Mouse (Mus musculus) embryonic facial prominence, embryonic 12.5 days (tissue): ENCODE data around the gene Wsb1. TPM values are rescaled to one million over a fixed set of nuclear protein-coding genes. Genes with fewer than 3 reads are reported as not detected.
A peak's percentile ranks its signal among the peaks of the same experiment; 100 is the strongest.

Experiments used
- ATAC-seq: fragments of 200-750 bp; cut with Nextera tagmentation; 2 replicates; pipeline ENCODE4 v1.8.0; 2017; ENCODE audit not compliant: insufficient number of reproducible peaks, insufficient read depth, low FRiP score, low TSS enrichment
- H3K27ac ChIP-seq: fragments of 300-500 bp; sonication (generic); 2 replicates; pipeline ENCODE4 v1.5.1; 2016; ENCODE audit warnings: mild to moderate bottlenecking
- H3K27me3 ChIP-seq: fragments of 300-500 bp; sonication (generic); 2 replicates; pipeline ENCODE4 v1.6.1; 2016; ENCODE audit warnings: mild to moderate bottlenecking, moderate library complexity
- H3K36me3 ChIP-seq: fragments of 300-500 bp; sonication (generic); 2 replicates; pipeline ENCODE4 v1.6.1; 2016; ENCODE audit warnings: mild to moderate bottlenecking
- H3K4me1 ChIP-seq: fragments of 300-500 bp; sonication (generic); 2 replicates; pipeline ENCODE4 v1.6.1; 2016
- H3K4me2 ChIP-seq: fragments of 300-500 bp; sonication (generic); replicated peaks from 2 replicates; pipeline ENCODE4 v1.6.1; 2016; ENCODE audit warnings: mild to moderate bottlenecking, moderate library complexity
- H3K4me3 ChIP-seq: fragments of 300-500 bp; sonication (generic); 2 replicates; pipeline ENCODE4 v1.5.1; 2016; ENCODE audit warnings: mild to moderate bottlenecking
- H3K9ac ChIP-seq: fragments of 300-500 bp; sonication (generic); 2 replicates; pipeline ENCODE4 v1.6.1; 2016; ENCODE audit warnings: mild to moderate bottlenecking, moderate library complexity
- H3K9me3 ChIP-seq: fragments of 300-500 bp; sonication (generic); 2 replicates; pipeline ENCODE4 v1.6.1; 2016; ENCODE audit warnings: mild to moderate bottlenecking, moderate library complexity
- WGBS: fragments of 180-500 bp; shearing (Covaris S2); methylation state at CpG from one replicate; pipeline ENCODE4 v1.1.7; 2016; 5-methylcytosine and 5-hydroxymethylcytosine counted together
- polyA plus RNA-seq: library from polyadenylated mRNA; unstranded; fragments of >200 nt; fragmentation: Nextera tagmentation; extraction: Ambion mirVana; gene quantifications from 2 replicates; pipeline ENCODE4 v1.2.1, GENCODE M21; 2016

The Wsb1 gene
- polyA plus RNA-seq, 1 experiment from 2014 or later = 498 TPM

- H3K9ac ChIP-seq = no peak overlapping the region
These were observed 28.9 kb downstream of the Wsb1 start for GRCm38 (mm10) chr11:79225371-79226155.

GRCm38 (mm10) chr11:79224562-79225280 lies 29.8 kb downstream of the Wsb1 start:
- Histone ChIP-seq H3K4me1 (peaks cover 10% of the 10 kb centered on the region; the same call in 1 of the 2 replicates), H3K4me2 (0 out of 2 replicates have a peak overlapping the region, but pooled peaks have one; percentile 3), H3K4me3 (no peak overlapping the region), H3K9me3 (no peaks in the 10 kb centered on the region), H3K9ac (no peak overlapping the region; the same call in 1 of the 2 replicates), H3K27me3 (no peaks in the 10 kb centered on the region), H3K36me3 (no peaks in the 10 kb centered on the region), H3K27ac (no peak overlapping the region)
- 35% methylated on average over 18 of the region's 18 CpGs for WGBS
- peak; percentile 76; the same call in 1 of the 2 replicates for ATAC-seq

More at GRCm38 (mm10) chr11:79225371-79226155, 28.9 kb downstream of the Wsb1 start:
- 72% methylated on average over 8 of the region's 8 CpGs for WGBS
- H3K4me2 ChIP-seq = no peak overlapping the region
- no peak overlapping the region for H3K4me3 ChIP-seq
- peaks cover 10% of the 10 kb centered on the region; the same call in 1 of the 2 replicates for H3K4me1 ChIP-seq
- H3K27ac ChIP-seq = no peak overlapping the region
- no peak for ATAC-seq
- H3K36me3 ChIP-seq = no peaks in the 10 kb centered on the region
- H3K27me3 ChIP-seq = no peaks in the 10 kb centered on the region
- no peaks in the 10 kb centered on the region for H3K9me3 ChIP-seq

GRCm38 (mm10) chr11:79223420-79223819 lies 31.1 kb downstream of the Wsb1 start:
- no peaks in the 10 kb centered on the region for H3K9me3 ChIP-seq
- peaks cover 10% of the 10 kb centered on the region; the same call in 1 of the 2 replicates for H3K4me1 ChIP-seq
- no peak overlapping the region for H3K4me3 ChIP-seq
- 91% methylated on average over 6 of the region's 6 CpGs for WGBS
- no peak overlapping the region for H3K9ac ChIP-seq
- H3K27me3 ChIP-seq = no peaks in the 10 kb centered on the region
- no peaks in the 10 kb centered on the region for H3K36me3 ChIP-seq
- ATAC-seq = no peak
- H3K27ac ChIP-seq = no peak overlapping the region
- no peak overlapping the region for H3K4me2 ChIP-seq

GRCm38 (mm10) chr11:79222661-79223060 lies 31.8 kb downstream of the Wsb1 start:
- WGBS = 89% methylated on average over 6 of the region's 6 CpGs
- H3K9me3 ChIP-seq = no peaks in the 10 kb centered on the region
- peaks cover 10% of the 10 kb centered on the region; the same call in 1 of the 2 replicates for H3K4me1 ChIP-seq
- no peaks in the 10 kb centered on the region for H3K36me3 ChIP-seq
- no peaks in the 10 kb centered on the region for H3K27me3 ChIP-seq
- no peak for ATAC-seq
- H3K4me3 ChIP-seq = no peak overlapping the region
- no peak overlapping the region for H3K4me2 ChIP-seq
- no peak overlapping the region for H3K9ac ChIP-seq
- H3K27ac ChIP-seq = no peak overlapping the region

- ATAC-seq = no peak
- Histone ChIP-seq H3K4me2 (no peak overlapping the region), H3K36me3 (no peaks in the 10 kb centered on the region), H3K4me1 (peaks cover 10% of the 10 kb centered on the region; the same call in 1 of the 2 replicates), H3K27ac (no peak overlapping the region), H3K9me3 (no peaks in the 10 kb centered on the region), H3K9ac (no peak overlapping the region), H3K4me3 (no peak overlapping the region), H3K27me3 (no peaks in the 10 kb centered on the region)
- 70% methylated on average over 5 of the region's 5 CpGs for WGBS
These were observed 32.8 kb downstream of the Wsb1 start for GRCm38 (mm10) chr11:79221641-79222040.

GRCm38 (mm10) chr11:79218936-79219626 lies 35.4 kb downstream of the Wsb1 start:
- no peak for ATAC-seq
- no peaks in the 10 kb centered on the region for H3K4me1 ChIP-seq
- 79% methylated on average over 8 of the region's 8 CpGs for WGBS

GRCm38 (mm10) chr11:79218061-79218460 lies 36.4 kb downstream of the Wsb1 start:
- Histone ChIP-seq H3K27me3 (no peaks in the 10 kb centered on the region), H3K9ac (no peak overlapping the region), H3K4me3 (no peak overlapping the region), H3K9me3 (no peaks in the 10 kb centered on the region), H3K4me2 (no peak overlapping the region), H3K27ac (no peak overlapping the region), H3K36me3 (no peaks in the 10 kb centered on the region), H3K4me1 (no peaks in the 10 kb centered on the region)
- no peak for ATAC-seq
- WGBS = 91% methylated on average over 1 of the region's 1 CpGs

More at GRCm38 (mm10) chr11:79218936-79219626, 35.4 kb downstream of the Wsb1 start:
- no peak overlapping the region for H3K4me3 ChIP-seq
- H3K36me3 ChIP-seq = no peaks in the 10 kb centered on the region
- no peak overlapping the region for H3K4me2 ChIP-seq
- H3K27ac ChIP-seq = no peak overlapping the region
- H3K9ac ChIP-seq = no peak overlapping the region
- H3K9me3 ChIP-seq = no peaks in the 10 kb centered on the region
- no peaks in the 10 kb centered on the region for H3K27me3 ChIP-seq

- ATAC-seq = no peak
- no peaks in the 10 kb centered on the region for H3K9me3 ChIP-seq
- H3K9ac ChIP-seq = no peak overlapping the region
- H3K36me3 ChIP-seq = no peaks in the 10 kb centered on the region
- WGBS = 72% methylated on average over 6 of the region's 6 CpGs
- no peak overlapping the region for H3K27ac ChIP-seq
- H3K4me1 ChIP-seq = no peaks in the 10 kb centered on the region
- no peaks in the 10 kb centered on the region for H3K27me3 ChIP-seq
- H3K4me3 ChIP-seq = no peak overlapping the region
- no peak overlapping the region for H3K4me2 ChIP-seq
These were observed 37.3 kb downstream of the Wsb1 start for GRCm38 (mm10) chr11:79217133-79217532.

GRCm38 (mm10) chr11:79215539-79215938 lies 38.9 kb downstream of the Wsb1 start:
- no peak for ATAC-seq
- no peak overlapping the region for H3K9ac ChIP-seq
- H3K36me3 ChIP-seq = no peaks in the 10 kb centered on the region
- H3K4me1 ChIP-seq = no peaks in the 10 kb centered on the region
- WGBS = 85% methylated on average over 2 of the region's 2 CpGs
- no peaks in the 10 kb centered on the region for H3K27me3 ChIP-seq
- no peak overlapping the region for H3K4me3 ChIP-seq
- H3K27ac ChIP-seq = no peak overlapping the region
- H3K9me3 ChIP-seq = no peaks in the 10 kb centered on the region
- H3K4me2 ChIP-seq = no peak overlapping the region

GRCm38 (mm10) chr11:79214015-79214418 lies 40.5 kb downstream of the Wsb1 start:
- 9% methylated on average over 14 of the region's 14 CpGs for WGBS
- Histone ChIP-seq H3K36me3 (no peaks in the 10 kb centered on the region), H3K27me3 (no peaks in the 10 kb centered on the region), H3K4me2 (no peak overlapping the region), H3K4me3 (no peak overlapping the region), H3K4me1 (no peaks in the 10 kb centered on the region), H3K9me3 (no peaks in the 10 kb centered on the region), H3K9ac (no peak overlapping the region), H3K27ac (no peak overlapping the region)
- ATAC-seq = peak; percentile 79

- H3K9me3 ChIP-seq = no peaks in the 10 kb centered on the region
- ATAC-seq = no peak
- 81% methylated on average over 5 of the region's 5 CpGs for WGBS
- H3K4me2 ChIP-seq = no peak overlapping the region
- no peak overlapping the region for H3K9ac ChIP-seq
- no peaks in the 10 kb centered on the region for H3K4me1 ChIP-seq
- H3K36me3 ChIP-seq = no peaks in the 10 kb centered on the region
- H3K27me3 ChIP-seq = no peaks in the 10 kb centered on the region
- no peak overlapping the region for H3K4me3 ChIP-seq
- no peak overlapping the region for H3K27ac ChIP-seq
These were observed 44.5 kb downstream of the Wsb1 start for GRCm38 (mm10) chr11:79209882-79210471.
